Mouse (Mus musculus): Measurements from ENCODE around the gene Cisd3. TPM values are rescaled to one million over a fixed set of nuclear protein-coding genes. Genes with fewer than 3 reads are reported as not detected.
"Not testable (repeated sequence)": the region's sequence is repeated elsewhere in the genome, so short reads cannot be mapped to it uniquely, and the experiment has no call there.

The Cisd3 gene
- polyA plus RNA-seq, 2 experiments, result 11.7 to 14.9 TPM

- ATAC-seq (ENCODE audit: low FRiP score, low read depth), result no peak
- H3K4me2 ChIP-seq (replicated peaks; ENCODE audit: low read depth, low read length, severe bottlenecking), result no peak overlapping the region
- H3K4me3 ChIP-seq (replicated peaks; ENCODE audit: low read length), result no peak overlapping the region
- no peaks in the 10 kb centered on the region for H3K36me3 ChIP-seq (ENCODE audit: control insufficient read depth, insufficient read depth, low read length)
- no peak overlapping the region for H3K27ac ChIP-seq (replicated peaks; ENCODE audit: low read depth, low read length)
- no peak overlapping the region for H3K9ac ChIP-seq (ENCODE audit: low read depth, low read length, severe bottlenecking)
- H3K27me3 ChIP-seq (ENCODE audit: control insufficient read depth, insufficient read depth, low read length), result no peaks in the 10 kb centered on the region
- WGBS, result 52% methylated on average over 5 of the region's 5 CpGs
- H3K9me3 ChIP-seq (ENCODE audit: control insufficient read depth, low read length), result no peaks in the 10 kb centered on the region
- no peaks in the 10 kb centered on the region for H3K4me1 ChIP-seq (ENCODE audit: control insufficient read depth, insufficient read depth, low read length)
- no peak for DNase-seq (ENCODE audit: low spot score)
- TF ChIP-seq POLR2A (IDR thresholded peaks at IDR 0.05; ENCODE audit: borderline replicate concordance, extremely low read depth, insufficient read depth, insufficient read length), result no peak
Observed at GRCm38 (mm10) chr11:97650341-97650740, 35.3 kb upstream of the Cisd3 start.

GRCm38 (mm10) chr11:97653376-97653775 lies 32.2 kb upstream of the Cisd3 start:
- not testable (repeated sequence) for H3K27me3 ChIP-seq (ENCODE audit: control insufficient read depth, insufficient read depth, low read length); DNase-seq (ENCODE audit: low spot score); H3K36me3 ChIP-seq (ENCODE audit: control insufficient read depth, insufficient read depth, low read length); H3K9me3 ChIP-seq (ENCODE audit: control insufficient read depth, low read length); H3K27ac ChIP-seq (replicated peaks; ENCODE audit: low read depth, low read length); H3K4me3 ChIP-seq (replicated peaks; ENCODE audit: low read length); H3K9ac ChIP-seq (ENCODE audit: low read depth, low read length, severe bottlenecking); H3K4me2 ChIP-seq (replicated peaks; ENCODE audit: low read depth, low read length, severe bottlenecking); H3K4me1 ChIP-seq (ENCODE audit: control insufficient read depth, insufficient read depth, low read length); ATAC-seq (ENCODE audit: low FRiP score, low read depth)
- 75% methylated on average over 11 of the region's 11 CpGs for WGBS

GRCm38 (mm10) chr11:97654210-97654609 lies 31.4 kb upstream of the Cisd3 start:
- no peak for DNase-seq (ENCODE audit: low spot score)
- no peaks in the 10 kb centered on the region for H3K36me3 ChIP-seq (ENCODE audit: control insufficient read depth, insufficient read depth, low read length)
- H3K4me1 ChIP-seq (ENCODE audit: control insufficient read depth, insufficient read depth, low read length), result peaks cover 2% of the 10 kb centered on the region; the same call in 1 of the 2 replicates
- H3K9me3 ChIP-seq (ENCODE audit: control insufficient read depth, low read length), result no peaks in the 10 kb centered on the region
- H3K27me3 ChIP-seq (ENCODE audit: control insufficient read depth, insufficient read depth, low read length), result no peaks in the 10 kb centered on the region
- no peak overlapping the region for H3K4me3 ChIP-seq (replicated peaks; ENCODE audit: low read length)
- no peak for TF ChIP-seq POLR2A (IDR thresholded peaks at IDR 0.05; ENCODE audit: borderline replicate concordance, extremely low read depth, insufficient read depth, insufficient read length)
- no peak overlapping the region for H3K4me2 ChIP-seq (replicated peaks; ENCODE audit: low read depth, low read length, severe bottlenecking)
- no peak overlapping the region for H3K9ac ChIP-seq (ENCODE audit: low read depth, low read length, severe bottlenecking)
- no peak overlapping the region for H3K27ac ChIP-seq (replicated peaks; ENCODE audit: low read depth, low read length)
- no peak for ATAC-seq (ENCODE audit: low FRiP score, low read depth)
- WGBS, result 90% methylated on average over 2 of the region's 2 CpGs

- Histone ChIP-seq H3K9ac (ENCODE audit: low read depth, low read length, severe bottlenecking) (no peak overlapping the region), H3K36me3 (ENCODE audit: control insufficient read depth, insufficient read depth, low read length) (no peaks in the 10 kb centered on the region), H3K4me3 (replicated peaks; ENCODE audit: low read length) (no peak overlapping the region), H3K27ac (replicated peaks; ENCODE audit: low read depth, low read length) (no peak overlapping the region), H3K9me3 (ENCODE audit: control insufficient read depth, low read length) (no peaks in the 10 kb centered on the region), H3K4me1 (ENCODE audit: control insufficient read depth, insufficient read depth, low read length) (peaks cover 11% of the 10 kb centered on the region), H3K27me3 (ENCODE audit: control insufficient read depth, insufficient read depth, low read length) (peaks cover 8% of the 10 kb centered on the region), H3K4me2 (replicated peaks; ENCODE audit: low read depth, low read length, severe bottlenecking) (no peak overlapping the region)
- WGBS, result 69% methylated on average over 14 of the region's 14 CpGs
- DNase-seq (ENCODE audit: low spot score), result no peak
- no peak for ATAC-seq (ENCODE audit: low FRiP score, low read depth)
- TF ChIP-seq POLR2A (IDR thresholded peaks at IDR 0.05; ENCODE audit: borderline replicate concordance, extremely low read depth, insufficient read depth, insufficient read length), result no peak
Observed at GRCm38 (mm10) chr11:97656269-97656971, 29.2 kb upstream of the Cisd3 start.

- Histone ChIP-seq H3K4me3 (replicated peaks; ENCODE audit: low read length) (no peak overlapping the region), H3K27ac (replicated peaks; ENCODE audit: low read depth, low read length) (no peak overlapping the region), H3K4me1 (ENCODE audit: control insufficient read depth, insufficient read depth, low read length) (peaks cover 19% of the 10 kb centered on the region), H3K9me3 (ENCODE audit: control insufficient read depth, low read length) (no peaks in the 10 kb centered on the region), H3K4me2 (replicated peaks; ENCODE audit: low read depth, low read length, severe bottlenecking) (no peak overlapping the region), H3K27me3 (ENCODE audit: control insufficient read depth, insufficient read depth, low read length) (peaks cover 17% of the 10 kb centered on the region), H3K36me3 (ENCODE audit: control insufficient read depth, insufficient read depth, low read length) (no peaks in the 10 kb centered on the region), H3K9ac (ENCODE audit: low read depth, low read length, severe bottlenecking) (no peak overlapping the region)
- TF ChIP-seq POLR2A (IDR thresholded peaks at IDR 0.05; ENCODE audit: borderline replicate concordance, extremely low read depth, insufficient read depth, insufficient read length), result no peak
- ATAC-seq (ENCODE audit: low FRiP score, low read depth), result no peak
- no peak for DNase-seq (ENCODE audit: low spot score)
- 25% methylated on average over 5 of the region's 6 CpGs for WGBS
Observed at GRCm38 (mm10) chr11:97657184-97657945, 28.3 kb upstream of the Cisd3 start.

GRCm38 (mm10) chr11:97657967-97658366 lies 27.7 kb upstream of the Cisd3 start:
- H3K4me2 ChIP-seq (replicated peaks; ENCODE audit: low read depth, low read length, severe bottlenecking); ATAC-seq (ENCODE audit: low FRiP score, low read depth); H3K9me3 ChIP-seq (ENCODE audit: control insufficient read depth, low read length); DNase-seq (ENCODE audit: low spot score); H3K36me3 ChIP-seq (ENCODE audit: control insufficient read depth, insufficient read depth, low read length); H3K27ac ChIP-seq (replicated peaks; ENCODE audit: low read depth, low read length); H3K4me3 ChIP-seq (replicated peaks; ENCODE audit: low read length); H3K9ac ChIP-seq (ENCODE audit: low read depth, low read length, severe bottlenecking): not testable (repeated sequence)
- 91% methylated on average over 6 of the region's 6 CpGs for WGBS
- peaks cover 17% of the 10 kb centered on the region for H3K27me3 ChIP-seq (ENCODE audit: control insufficient read depth, insufficient read depth, low read length)
- H3K4me1 ChIP-seq (ENCODE audit: control insufficient read depth, insufficient read depth, low read length), result peaks cover 23% of the 10 kb centered on the region
